Mouse (Mus musculus): ENCODE data around the gene Cks1b.

Cks1b gene

DNA sequence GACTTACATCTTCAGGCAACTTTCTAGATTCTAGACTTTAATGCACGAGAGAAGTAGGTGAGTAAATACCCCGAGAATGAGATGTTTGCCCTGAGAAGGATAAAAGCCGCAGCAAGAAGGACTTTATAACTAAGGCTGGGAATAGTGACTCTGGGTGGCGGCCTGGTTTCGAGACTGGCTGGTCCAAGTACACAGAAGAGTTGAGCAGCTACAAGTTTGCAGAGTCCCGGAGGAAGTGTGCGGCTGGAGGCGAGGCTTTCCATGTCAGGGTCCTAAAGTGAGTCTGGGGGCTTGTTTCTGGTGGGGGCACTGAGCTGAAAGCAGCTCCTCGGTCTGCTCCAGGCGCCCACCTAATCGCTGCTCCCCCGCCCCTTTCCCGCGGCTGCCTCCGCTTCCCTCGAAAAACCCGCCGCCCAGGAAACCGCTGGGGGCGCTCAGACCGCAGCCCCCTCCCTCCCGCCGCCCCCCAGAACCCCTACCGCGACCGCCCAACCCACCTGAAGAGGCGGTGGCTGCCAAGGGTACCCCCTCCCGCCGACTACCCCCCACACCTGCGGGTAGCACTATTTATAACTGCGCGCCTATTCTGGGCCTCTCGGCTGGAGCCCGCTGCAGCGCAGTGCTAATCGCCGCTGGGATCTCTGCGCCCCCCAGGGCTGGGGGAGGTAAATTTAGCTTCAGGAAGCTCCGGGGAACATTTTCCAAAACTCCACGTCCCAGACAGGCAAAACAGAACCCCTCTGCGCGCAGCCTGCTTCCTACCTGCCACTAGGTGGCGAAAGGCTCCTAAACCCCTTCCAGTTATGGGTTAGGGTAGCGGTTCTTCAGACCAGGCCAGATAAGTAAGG is 22.2 kb downstream of the Cks1b start:
- no peak for DNase-seq (ENCODE audit: low read depth, low spot score)

DNA sequence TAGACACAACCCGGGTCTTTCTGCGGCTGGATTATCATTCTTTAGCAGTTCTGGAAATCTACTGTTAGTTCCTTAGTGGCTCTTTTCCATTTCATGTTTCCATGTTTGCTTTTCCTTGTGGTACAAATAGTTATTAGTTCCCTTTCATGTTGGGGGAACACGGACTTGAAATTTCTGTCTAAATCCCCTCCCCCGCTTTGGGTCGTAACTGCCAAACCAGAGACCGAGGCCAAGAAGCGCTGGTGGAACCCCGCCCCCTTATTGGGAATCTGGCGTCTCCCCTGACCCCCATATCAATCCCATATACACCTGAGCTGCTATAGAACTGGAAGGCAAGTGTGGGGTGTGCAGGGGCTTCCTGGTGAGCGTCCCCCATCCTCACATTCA is 22.8 kb downstream of the Cks1b start:
- DNase-seq (ENCODE audit: low read depth, low spot score), result no peak

DNA sequence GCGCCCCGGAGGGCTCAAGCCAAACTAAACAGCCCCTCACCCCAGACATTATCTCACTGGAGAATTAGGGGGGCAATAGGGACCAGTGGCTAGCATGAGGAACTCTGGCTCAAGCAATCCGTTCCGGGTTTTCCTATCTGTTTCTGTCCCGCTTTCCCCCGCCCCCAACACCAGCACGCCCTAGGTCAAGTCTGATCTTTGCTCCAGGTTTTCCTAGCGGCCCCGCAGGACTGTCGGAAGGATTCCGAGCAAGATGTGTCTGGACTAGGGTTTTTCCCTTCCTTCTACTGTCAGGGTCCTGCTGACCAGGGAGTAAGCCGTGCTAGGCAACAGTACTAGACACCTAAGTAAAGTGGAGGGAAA is 23.3 kb downstream of the Cks1b start:
- DNase-seq (ENCODE audit: low read depth, low spot score), result no peak

DNA sequence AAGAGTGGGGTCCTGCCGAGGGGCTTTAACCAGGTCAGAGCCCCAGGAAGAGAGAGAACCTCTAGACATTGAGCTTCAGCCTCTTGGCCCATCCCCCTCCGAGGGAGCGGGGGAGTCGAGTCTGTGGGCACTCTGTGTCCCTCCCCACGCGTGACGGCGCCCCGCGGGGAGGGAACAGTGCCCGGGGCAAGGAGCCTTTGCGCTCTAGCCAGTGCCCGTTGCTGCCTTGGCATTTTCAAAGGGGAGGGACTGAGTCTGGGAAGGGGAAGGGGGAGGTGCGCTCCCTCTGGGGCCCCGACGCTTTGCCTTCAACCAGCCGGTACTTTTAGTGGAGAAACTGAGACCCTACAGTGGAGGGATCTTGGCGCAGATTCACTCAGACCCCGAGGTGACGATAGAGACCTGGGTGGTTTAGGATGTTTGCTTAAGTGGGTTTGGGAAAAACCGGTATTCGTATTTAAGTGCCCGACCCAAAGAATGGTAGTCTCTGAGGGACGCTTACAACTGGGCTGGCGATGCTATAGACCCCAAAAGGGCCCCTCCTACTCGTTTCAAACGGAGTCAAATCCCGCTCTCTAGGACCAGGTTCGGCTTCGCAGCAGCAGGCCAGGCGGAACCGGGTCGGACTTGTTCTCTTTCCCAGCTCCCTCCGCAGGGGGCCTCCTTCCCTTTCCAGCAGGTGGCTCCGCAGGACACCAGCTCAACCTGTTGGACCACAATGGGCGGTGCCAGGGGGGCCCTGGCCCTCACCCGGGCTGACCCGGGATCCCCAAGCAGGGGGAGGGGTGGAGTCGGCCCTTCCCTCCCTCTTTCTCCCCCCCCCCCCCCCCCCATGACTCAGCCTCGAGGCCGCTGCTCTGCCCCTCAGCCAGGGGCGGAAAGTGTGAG is 23.9 kb downstream of the Cks1b start, which contains the start of gene Zbtb7b:
Zbtb7b (minus strand) TSS at position 771 of the 888 bp plus-strand sequence.
- no peak for DNase-seq (ENCODE audit: low read depth, low spot score)

DNA sequence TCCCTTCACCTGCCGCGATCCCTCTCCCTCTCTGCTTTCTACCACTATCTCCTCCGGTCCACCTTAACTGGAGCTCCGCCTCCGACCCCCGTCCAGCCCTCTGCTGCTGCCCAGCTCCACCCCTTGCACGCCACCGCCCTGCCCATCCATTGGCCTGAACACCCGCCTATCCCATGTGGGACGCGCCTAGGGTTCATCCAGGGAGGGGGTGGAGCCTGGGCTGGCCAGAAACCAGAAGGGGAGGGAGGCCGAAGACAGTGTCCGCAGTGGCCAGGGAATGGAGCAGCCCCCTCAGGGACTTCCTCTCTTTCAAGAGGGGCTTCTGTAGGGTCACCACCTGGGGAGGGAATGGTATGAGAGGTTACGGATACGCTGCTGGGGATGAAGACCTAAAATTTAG is 24.6 kb downstream of the Cks1b start:
- DNase-seq (ENCODE audit: low read depth, low spot score), result peak; percentile 79

DNA sequence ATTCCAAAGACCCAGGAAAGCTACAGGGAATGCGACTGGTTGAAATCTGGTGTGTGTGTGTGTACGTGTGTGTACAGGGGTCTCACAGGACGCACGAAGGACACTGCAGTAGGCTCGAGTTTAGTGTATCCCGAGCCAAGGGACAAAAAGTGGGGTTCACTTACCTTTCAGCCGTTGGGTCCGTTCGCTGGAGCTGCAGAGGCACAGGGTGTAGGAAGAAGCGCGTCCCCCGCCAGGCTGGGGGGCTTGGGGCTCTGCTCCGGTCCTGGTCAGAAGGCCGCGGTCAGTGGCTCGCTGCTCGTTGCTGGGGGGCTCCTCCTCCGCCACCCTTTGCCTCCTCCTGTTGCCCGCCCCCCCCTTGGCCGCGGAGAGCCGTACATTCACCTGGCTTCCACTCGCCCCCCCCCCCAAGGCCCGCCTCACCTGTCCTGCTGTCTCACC is 25.3 kb downstream of the Cks1b start:
- no peak for DNase-seq (ENCODE audit: low read depth, low spot score)

DNA sequence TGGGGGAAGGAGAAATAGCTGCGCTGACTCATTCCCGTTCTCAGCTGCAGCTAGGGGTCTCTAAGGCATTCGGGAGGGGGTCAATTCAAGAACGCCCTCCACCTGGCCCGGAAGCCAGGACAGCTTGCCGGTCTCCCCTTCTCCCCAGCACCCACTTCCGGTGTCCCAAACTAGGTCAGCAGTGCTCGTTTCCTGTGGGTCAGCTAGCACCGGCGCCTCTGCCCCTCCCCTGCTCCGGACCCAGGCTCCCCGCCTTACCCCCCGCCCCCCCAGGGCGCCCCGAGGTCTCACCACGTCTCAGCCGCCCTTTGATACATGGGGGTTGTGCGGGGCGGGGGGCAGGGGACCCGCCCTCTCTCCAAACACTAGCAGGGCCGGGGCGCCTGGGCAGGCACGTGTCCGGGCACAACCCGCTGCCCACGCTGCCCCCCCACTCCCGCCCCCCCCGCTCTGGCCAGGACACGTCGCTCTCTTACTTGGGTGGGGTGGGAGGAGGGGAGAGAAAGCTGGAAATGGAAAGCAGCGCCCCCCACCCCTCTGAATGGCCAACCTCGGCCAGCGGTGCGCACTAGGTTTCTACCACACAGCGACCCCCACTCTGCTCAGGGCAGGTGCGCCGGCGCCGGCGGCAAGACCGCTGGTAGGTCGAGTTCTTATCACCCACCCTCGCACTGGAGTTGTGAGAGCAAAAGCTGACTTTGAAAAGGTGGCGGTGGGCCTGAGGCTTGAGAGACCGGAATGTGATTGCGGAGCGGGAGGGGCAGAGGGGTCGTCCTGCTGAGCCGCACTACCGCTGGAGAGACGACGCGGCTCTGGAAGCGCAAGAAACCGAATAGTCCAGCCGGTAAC is 26.3 kb downstream of the Cks1b start:
- no peak for DNase-seq (ENCODE audit: low read depth, low spot score)

DNA sequence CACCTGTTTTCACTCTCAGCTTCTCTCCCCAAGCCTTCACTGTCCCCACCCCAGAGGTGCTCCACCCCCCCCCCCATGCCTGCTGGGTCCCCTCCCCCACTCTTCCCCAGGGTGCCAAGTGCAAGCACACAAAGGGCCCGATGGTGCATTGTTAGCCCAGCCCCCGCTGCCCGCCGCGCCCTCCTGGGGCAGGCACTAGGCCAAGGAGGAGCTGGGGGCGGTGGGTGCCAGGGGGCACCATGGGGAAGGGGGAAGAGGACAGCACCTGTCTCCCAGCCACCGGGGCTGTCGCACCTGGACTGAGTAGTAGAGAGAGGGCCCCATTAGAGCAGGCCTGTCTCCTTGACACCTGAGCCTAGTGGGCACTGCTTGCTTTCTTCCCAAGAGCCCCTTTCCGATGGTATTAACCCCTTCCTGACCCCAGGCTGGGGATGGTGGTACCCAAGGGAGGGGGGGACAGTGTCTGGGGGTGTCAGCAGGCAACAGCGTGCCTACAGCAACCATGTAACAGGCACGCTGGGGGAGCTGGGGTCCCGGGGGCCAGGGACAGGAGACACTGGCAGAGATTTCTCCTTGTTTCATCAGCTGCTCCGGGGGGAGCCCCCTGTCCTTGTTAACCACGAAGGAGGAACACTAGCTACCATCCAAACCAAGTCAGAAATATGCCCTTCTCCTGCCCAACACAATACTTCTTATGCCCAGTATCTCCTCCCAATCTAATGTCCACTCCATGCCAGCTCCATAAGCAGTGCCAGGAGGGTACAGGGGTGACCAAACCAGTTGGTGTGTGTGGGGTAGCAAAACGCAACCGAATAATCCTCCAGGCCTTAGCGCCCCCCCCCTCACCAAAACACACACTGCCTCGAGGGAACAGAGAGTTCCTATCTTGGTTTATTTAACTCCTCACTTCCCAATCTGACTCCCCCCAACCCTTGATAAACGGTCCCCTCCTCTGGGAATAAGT is 27.2 kb downstream of the Cks1b start:
- DNase-seq (ENCODE audit: low read depth, low spot score), result no peak

DNA sequence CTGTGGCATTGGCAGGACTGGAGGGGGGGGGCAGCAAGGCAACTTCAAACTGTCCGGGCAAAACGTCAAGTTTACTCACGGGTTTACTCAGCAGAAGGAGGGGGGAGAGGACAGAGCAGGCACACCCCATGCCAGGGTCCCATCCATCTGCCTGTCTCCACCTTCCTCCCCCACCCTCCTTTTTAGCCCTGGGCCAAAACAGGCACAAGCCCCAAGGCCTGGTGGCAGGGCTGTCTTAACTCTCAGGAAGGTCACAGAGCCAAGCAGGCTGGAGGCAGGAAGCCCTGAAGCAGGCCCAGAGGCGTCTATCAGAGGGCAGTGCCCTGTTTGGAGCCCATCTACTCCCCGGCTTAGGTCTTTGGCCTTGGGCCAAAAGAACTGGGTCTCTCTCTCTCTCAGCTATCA is 28.1 kb downstream of the Cks1b start:
- no peak for DNase-seq (ENCODE audit: low read depth, low spot score)

DNA sequence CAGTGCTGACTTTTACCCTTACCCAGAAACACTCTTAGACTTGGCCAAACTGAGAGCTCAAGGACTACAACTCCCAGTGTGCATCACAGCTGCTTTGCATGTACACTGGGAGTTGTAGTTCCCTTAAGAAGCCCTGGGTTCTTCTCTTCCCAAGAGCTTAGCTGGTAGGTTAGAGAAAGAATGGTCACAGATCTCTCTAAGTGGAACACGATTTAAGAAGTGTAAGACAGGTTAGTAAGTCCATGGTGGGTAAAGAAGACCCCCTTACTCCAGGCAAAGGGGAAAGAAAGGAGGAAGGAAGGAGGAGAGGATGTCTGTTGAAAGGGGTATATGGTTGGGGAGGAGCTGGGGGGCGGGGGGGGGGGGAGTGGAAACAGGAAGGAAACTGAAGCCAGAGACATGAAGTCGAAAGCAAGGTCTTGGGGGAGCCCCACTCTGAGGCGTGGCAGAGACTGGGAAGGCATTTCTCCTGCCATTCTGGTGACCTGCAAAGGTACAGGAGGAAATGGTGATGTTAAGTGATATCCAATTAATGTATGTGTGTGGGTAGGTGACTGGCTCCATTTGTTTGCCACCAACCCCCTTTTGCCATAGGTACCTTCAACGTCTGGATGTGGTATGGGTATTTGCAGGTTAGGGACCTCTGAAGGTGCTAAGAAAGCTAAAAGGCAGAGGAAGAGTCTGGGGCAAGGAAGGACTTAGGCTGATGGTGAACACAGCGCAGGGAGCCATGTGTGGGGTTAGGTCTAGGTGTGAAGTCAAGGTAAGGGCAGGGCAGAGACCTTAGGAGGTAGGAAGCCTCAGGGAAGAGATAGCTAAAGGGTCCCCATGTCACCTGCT is 29.1 kb downstream of the Cks1b start:
- DNase-seq (ENCODE audit: low read depth, low spot score), result no peak

DNA sequence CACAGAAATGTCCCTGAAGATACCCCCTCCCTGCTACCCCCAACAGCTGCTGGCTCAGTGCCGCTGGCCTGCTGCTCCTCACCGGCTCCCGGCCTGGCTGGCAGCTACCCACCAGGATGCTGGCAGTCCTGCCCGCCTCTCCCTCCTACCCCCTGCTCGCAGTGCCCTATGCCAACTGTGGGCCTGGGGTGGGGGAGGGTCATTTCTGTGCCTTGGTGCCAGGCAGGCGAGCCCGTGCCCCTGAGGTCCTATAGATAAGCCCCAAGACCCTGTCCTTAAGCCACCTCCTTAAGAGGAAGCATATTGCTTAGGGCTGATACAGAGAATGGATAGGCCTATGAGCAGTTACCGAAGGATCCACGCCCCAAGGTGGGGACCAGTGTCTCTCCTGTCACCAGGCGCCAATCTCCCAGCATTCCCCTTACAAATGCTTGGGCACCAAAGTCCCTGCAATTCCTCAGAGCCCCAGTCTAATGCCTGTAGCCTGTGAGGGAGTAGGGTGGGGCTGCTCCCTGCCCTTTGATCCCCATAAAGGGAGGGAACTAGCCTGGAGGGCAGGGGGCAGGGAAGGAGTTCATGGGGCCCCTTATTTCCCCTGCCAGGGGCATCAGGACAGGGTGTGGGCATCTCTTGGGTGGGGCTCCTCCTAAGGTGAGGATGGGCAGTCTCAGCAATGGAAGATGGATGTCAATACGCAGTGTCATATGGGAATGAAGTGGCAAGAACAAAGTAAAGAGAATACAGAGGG is 29.9 kb downstream of the Cks1b start:
- no peak for DNase-seq (ENCODE audit: low read depth, low spot score)

DNA sequence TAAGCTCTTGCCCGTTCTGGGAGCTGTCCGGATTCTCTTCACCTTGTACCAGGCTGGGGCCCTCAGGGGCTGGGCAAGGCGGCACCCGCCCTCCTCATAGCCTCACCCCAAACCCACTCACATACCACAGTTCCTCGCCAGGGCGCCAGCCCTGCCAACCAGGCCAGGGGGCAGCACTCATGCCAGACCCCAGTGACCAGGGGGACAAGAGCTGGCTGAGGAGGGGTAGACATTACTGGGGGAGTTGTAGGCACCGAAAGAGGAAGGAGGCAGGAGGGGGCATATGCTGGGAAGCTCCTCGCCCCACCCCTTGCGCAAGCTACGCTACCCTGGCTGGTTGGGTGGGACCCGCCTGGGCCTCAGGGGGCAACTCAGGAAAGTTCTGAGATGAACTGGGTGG is 30.6 kb downstream of the Cks1b start:
- DNase-seq (ENCODE audit: low read depth, low spot score), result no peak

DNA sequence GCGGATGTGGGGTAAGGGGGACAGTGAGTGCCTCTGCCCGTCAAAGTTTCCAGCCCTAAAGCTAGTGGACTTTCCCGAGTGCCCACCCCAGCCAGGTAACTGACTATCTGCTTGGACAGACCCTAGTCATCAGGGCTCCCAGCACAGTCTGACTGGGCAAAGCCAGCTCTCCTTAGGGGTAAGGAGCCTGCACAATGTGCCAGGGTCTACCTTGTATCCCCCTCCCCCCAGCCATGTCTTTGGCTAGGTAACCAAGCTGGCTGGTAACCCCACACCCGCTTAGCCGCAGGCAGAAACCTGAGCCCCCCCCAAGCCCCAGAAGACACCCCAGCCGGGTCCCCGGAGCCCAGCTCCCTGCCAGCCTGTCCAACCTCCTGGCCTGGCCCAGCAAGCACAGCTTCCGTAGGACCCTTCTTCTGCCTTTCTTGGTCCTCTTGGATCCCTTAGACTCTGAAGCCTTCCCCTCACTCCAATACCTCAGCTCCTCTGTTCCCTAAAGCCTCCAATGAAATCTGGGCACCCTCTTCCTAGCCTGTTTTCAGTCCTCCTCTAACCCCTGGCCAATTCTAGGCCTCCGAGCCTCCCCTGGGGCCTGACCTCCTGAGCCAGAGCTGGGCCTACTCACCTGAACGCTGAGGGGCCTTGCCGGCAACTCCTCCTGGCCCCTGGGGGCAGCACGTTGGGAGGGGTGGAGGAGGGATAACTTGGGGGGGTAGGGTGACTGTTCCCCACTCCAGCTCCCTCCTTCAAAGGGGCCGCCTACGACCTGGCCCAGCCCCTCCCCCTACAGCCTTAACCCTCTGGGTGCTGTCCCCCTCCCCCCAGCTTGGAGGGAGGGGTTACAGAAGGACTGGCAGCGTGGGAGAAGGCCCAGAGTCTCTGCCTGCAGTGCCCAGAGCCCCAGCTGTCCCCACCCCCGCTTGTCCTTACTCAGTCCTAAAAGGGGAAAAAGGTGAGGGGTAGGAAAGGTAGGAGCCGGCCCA is 31.5 kb downstream of the Cks1b start:
- DNase-seq (ENCODE audit: low read depth, low spot score), result no peak

DNA sequence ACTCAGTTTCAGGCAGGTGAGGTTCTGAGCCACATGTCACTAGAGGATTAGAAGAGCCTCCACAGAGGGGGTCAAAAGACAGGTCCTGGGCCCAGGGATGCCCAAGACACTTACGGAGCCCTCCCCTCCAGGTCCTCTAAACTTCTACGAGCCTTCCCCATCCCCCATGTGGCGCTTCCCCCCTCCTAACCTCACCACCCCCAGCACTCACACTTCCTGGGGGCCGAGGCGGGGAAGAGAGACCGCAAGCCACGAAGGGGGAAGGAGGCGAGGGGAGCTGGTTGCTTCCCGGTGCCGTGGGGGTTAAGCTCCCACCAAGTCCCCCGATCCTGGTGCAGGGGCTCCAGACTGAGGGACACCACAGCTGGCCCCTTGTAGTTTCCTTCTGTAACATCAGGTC is 32.7 kb downstream of the Cks1b start:
- no peak for DNase-seq (ENCODE audit: low read depth, low spot score)

DNA sequence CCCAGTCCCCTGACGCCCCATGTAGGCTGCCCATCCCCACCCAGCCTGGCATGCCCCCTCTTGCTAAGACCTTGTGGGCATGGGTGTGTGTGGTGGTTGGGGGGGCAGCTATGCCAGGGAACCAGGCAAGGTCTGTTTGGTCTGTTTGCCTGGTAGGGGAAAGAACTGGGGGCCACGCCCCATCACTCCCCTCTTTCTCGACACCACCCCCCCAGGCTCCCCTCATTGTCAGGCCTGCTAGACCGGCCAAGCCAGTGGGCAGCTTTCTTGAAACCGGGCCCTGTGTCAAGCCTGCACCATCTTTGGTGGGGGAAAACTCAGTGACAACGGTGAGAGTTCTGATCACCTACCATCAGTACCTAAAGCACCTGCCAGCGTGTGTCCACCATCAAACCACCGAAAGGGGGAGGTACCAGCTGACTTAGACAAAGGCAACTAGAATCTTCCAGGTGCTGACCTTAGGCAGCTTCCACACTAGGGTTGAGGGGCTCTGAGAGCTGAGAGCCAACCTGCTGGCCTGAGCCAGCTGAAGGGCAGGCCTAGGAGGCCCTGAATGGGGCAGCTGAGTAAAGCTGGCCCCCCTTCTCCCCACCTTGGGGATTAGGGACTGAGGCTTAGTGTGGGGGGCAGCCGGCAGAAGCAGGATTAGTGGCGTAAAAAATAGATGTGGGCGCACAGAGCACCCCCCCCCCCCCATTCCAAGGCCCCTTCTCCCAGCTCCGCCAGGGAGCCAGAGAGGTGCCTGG is 33.7 kb downstream of the Cks1b start:
- DNase-seq (ENCODE audit: low read depth, low spot score), result no peak

DNA sequence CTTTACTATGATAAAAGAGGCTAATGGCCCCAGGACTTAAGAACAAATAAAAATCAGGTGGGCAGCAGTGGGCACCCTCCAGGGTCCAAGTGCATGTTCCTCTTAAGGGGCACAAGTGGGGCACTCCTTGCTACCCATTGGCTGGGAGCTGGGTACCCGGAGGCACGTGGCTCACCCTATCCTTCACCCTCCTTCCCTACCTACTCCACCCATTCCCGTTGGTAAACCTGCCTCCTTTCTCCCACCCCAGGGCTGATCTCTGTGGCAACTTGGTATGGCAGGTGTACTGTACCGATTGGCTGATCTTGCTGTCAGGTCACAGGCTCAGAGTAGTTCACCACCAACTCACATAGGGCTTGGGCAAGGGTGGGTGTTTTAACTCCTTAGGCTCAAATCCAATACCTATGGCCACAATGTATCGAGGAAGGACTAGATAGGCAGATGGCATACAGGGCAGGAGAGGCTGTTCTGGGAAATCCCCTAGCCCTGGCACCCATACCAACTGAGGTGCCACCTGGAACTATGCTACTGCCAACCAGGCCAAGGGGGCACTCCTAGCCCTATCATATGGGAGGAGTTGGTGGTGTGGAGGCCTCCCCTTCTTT is 34.4 kb downstream of the Cks1b start:
- DNase-seq (ENCODE audit: low read depth, low spot score), result no peak

DNA sequence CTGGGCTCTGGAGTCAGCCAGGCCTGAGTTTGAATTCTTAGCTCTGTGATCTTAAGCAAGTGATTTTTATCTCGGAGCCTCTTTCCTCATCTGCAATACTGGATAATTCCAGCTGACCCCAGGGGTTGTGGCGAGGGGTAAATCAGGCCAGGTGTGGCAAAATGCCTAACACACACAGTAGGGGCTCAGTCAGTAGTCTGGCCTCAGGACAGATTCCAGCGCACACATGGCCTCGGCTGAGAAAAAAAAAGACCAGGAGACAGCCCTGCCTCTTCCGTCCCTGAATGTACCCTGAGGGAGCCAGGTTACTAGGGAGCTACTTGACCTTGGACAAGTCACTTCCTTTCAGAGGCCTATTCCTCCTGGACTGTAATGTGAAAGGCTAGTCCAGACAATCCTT is 35.2 kb downstream of the Cks1b start:
- no peak for DNase-seq (ENCODE audit: low read depth, low spot score)
